In the genomic region with DNA sequence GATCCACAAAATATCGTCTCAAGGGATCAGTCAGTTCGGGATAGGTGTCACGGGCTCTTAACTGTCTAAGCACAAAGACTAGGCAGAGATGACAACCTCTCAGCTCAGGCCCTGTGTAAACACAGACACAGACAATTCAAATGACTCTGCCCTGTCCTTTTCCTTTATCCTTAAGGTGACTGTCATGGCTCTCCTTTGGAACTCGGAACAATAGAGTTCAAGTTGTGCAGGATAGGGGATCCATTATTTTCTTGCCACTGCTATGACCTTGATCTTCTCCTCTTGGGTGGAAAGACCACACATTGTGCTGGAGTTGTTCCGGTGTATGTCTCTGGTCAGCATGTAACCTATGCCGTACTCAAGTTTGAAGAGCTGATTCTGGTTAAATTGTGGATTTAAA, we compare ENCODE assay signal across 15 mouse cellular contexts.
"Had no signal": no experiment of that assay in that cellular context is flagged by ENCODE, and none has a peak within 500 bp of the region (broad histone marks: within the 10 kb centered on the region; RNA-seq: fewer than 3 reads in every experiment).

No protein-coding gene starts in this region.

- H3K27ac ChIP-seq: midbrain, embryonic 13.5 days; midbrain, embryonic 15.5 days; neural tube, embryonic 12.5 days; stomach, embryonic 15.5 days; stomach, postnatal 0 days had no signal

- H3K9me3 ChIP-seq: midbrain, embryonic 13.5 days; midbrain, embryonic 15.5 days; neural tube, embryonic 12.5 days; stomach, embryonic 15.5 days had no signal

- H3K36me3 ChIP-seq: midbrain, embryonic 13.5 days; midbrain, embryonic 15.5 days; neural tube, embryonic 12.5 days; stomach, embryonic 15.5 days had no signal

- H3K9ac ChIP-seq: lung, embryonic 14.5 days; midbrain, embryonic 13.5 days; midbrain, embryonic 15.5 days; neural tube, embryonic 12.5 days; stomach, embryonic 15.5 days had no signal

- DNase-seq: lung, adult 18-20 months; lung, embryonic 14.5 days; lung, postnatal 10 days; lung, postnatal 4 days; right cerebral cortex, postnatal 14 days; thymus, adult 2 months; thymus, postnatal 25 days; thymus, postnatal 4 days had no signal

- H3K4me1 ChIP-seq: megakaryocyte, embryonic 14.5 days; stomach, embryonic 15.5 days had no signal

- ATAC-seq: midbrain, embryonic 13.5 days; midbrain, embryonic 15.5 days had no signal

- H3K27me3 ChIP-seq: megakaryocyte, embryonic 14.5 days; midbrain, embryonic 13.5 days; midbrain, embryonic 15.5 days; neural tube, embryonic 12.5 days; stomach, embryonic 15.5 days had no signal

- H3K4me2 ChIP-seq: lung, embryonic 14.5 days; midbrain, embryonic 11.5 days; midbrain, embryonic 13.5 days; midbrain, embryonic 15.5 days; neural tube, embryonic 12.5 days; stomach, embryonic 15.5 days had no signal

- H3K4me3 ChIP-seq: megakaryocyte, embryonic 14.5 days; midbrain, embryonic 13.5 days; midbrain, embryonic 15.5 days; neural tube, embryonic 12.5 days; stomach, embryonic 15.5 days had no signal
